Mouse (Mus musculus): Measurements from ENCODE around the gene Ajm1.

Gene Ajm1

GRCm38 (mm10) chr2:25581294-25581864 is at the start of gene Ajm1:
Gene Ajm1 (minus strand): TSS chr2:25581757.
- peak; percentile 67 for DNase-seq

- peak; percentile 53 for DNase-seq
Measured at GRCm38 (mm10) chr2:25628738-25629137, 47.2 kb upstream of the Ajm1 start.

- DNase-seq: no peak
Measured at GRCm38 (mm10) chr2:25627811-25628210, 46.3 kb upstream of the Ajm1 start, which contains the start of gene Fcna. Gene Fcna (minus strand): TSS chr2:25628030.

GRCm38 (mm10) chr2:25625986-25626385 is 44.4 kb upstream of the Ajm1 start:
- no peak for DNase-seq

GRCm38 (mm10) chr2:25621229-25622200 is 40.0 kb upstream of the Ajm1 start, which contains the start of gene Tmem141:
Gene Tmem141 (minus strand): TSS chr2:25622005.
- DNase-seq: peak; percentile 94

GRCm38 (mm10) chr2:25620852-25621228 is 39.3 kb upstream of the Ajm1 start:
- no peak for DNase-seq

GRCm38 (mm10) chr2:25620386-25620785 is 38.8 kb upstream of the Ajm1 start:
- no peak for DNase-seq

- no peak for DNase-seq
Measured at GRCm38 (mm10) chr2:25617578-25617977, 36.0 kb upstream of the Ajm1 start, which contains the start of gene Ccdc183. Gene Ccdc183 (minus strand): TSS chr2:25617678.

GRCm38 (mm10) chr2:25616398-25616797 is 34.8 kb upstream of the Ajm1 start:
- DNase-seq: no peak

- DNase-seq: no peak
Measured at GRCm38 (mm10) chr2:25608671-25609070, 27.1 kb upstream of the Ajm1 start.

GRCm38 (mm10) chr2:25607761-25608622 is 26.4 kb upstream of the Ajm1 start, which contains the start of gene Rabl6:
Gene Rabl6 (minus strand): TSS chr2:25608521.
- peak; percentile 91 for DNase-seq

- DNase-seq: no peak
Measured at GRCm38 (mm10) chr2:25602526-25602925, 21.0 kb upstream of the Ajm1 start.

GRCm38 (mm10) chr2:25600037-25600436 is 18.5 kb upstream of the Ajm1 start:
- no peak for DNase-seq

- DNase-seq: no peak
Measured at GRCm38 (mm10) chr2:25598749-25599148, 17.2 kb upstream of the Ajm1 start.

- DNase-seq: no peak
Measured at GRCm38 (mm10) chr2:25596765-25597510, 15.4 kb upstream of the Ajm1 start.

GRCm38 (mm10) chr2:25591863-25592262 is 10.3 kb upstream of the Ajm1 start:
- DNase-seq: peak; percentile 61

GRCm38 (mm10) chr2:25588227-25588907 is 6.8 kb upstream of the Ajm1 start:
- DNase-seq: no peak

GRCm38 (mm10) chr2:25587290-25587689 is 5.7 kb upstream of the Ajm1 start:
- no peak for DNase-seq

GRCm38 (mm10) chr2:25585601-25586000 is 4.0 kb upstream of the Ajm1 start:
- no peak for DNase-seq

GRCm38 (mm10) chr2:25584856-25585255 is 3.3 kb upstream of the Ajm1 start:
- DNase-seq: no peak

- DNase-seq: no peak
Measured at GRCm38 (mm10) chr2:25584152-25584551, 2.6 kb upstream of the Ajm1 start.

- no peak for DNase-seq
Measured at GRCm38 (mm10) chr2:25583571-25583970, 2.0 kb upstream of the Ajm1 start.
